Mouse (Mus musculus) midbrain, embryonic 11.5 days (tissue): Measurements from ENCODE around the gene Cyp2j5. TPM values are rescaled to one million over a fixed set of nuclear protein-coding genes. Genes with fewer than 3 reads are reported as not detected.
"Not testable (repeated sequence)": the region's sequence is repeated elsewhere in the genome, so short reads cannot be mapped to it uniquely, and the experiment has no call there.

Experiments
- ATAC-seq: fragments of 200-750 bp; cut with Nextera tagmentation; 2 replicates; pipeline ENCODE4 v1.8.0; 2017; ENCODE audit warnings: moderate TSS enrichment, moderate library complexity; ENCODE audit not compliant: low FRiP score
- DNase-seq: peaks from one replicate; pipeline ENCODE4 v3.0.0; 2015; ENCODE audit warnings: low spot score; ENCODE audit errors: missing footprints
- H3K27ac ChIP-seq: fragments of 300-500 bp; sonication (generic); 2 replicates; pipeline ENCODE4 v1.5.1; 2014; ENCODE audit warnings: low read depth, low read length
- H3K27me3 ChIP-seq: fragments of 300-500 bp; sonication (generic); 2 replicates; pipeline ENCODE4 v1.6.1; 2014; ENCODE audit warnings: mild to moderate bottlenecking, low read length, moderate library complexity, mixed read lengths; ENCODE audit not compliant: control insufficient read depth, insufficient read depth
- H3K36me3 ChIP-seq: fragments of 300-500 bp; sonication (generic); 2 replicates; pipeline ENCODE4 v1.6.1; 2014; ENCODE audit warnings: mild to moderate bottlenecking, low read length, moderate library complexity, mixed read lengths; ENCODE audit not compliant: control insufficient read depth, insufficient read depth
- H3K4me1 ChIP-seq: fragments of 300-500 bp; sonication (generic); 2 replicates; pipeline ENCODE4 v1.6.1; 2014; ENCODE audit warnings: low read length; ENCODE audit not compliant: control insufficient read depth, insufficient read depth
- H3K4me2 ChIP-seq: fragments of 300-500 bp; sonication (generic); 2 replicates; pipeline ENCODE4 v1.6.1; 2014; ENCODE audit warnings: mild to moderate bottlenecking, moderate library complexity
- H3K4me3 ChIP-seq: fragments of 300-500 bp; sonication (generic); 2 replicates; pipeline ENCODE4 v1.5.1; 2014; ENCODE audit warnings: low read depth, low read length
- H3K9ac ChIP-seq: fragments of 300-500 bp; sonication (generic); 2 replicates; pipeline ENCODE4 v1.6.1; 2014; ENCODE audit warnings: low read length
- H3K9me3 ChIP-seq: fragments of 300-500 bp; sonication (generic); 2 replicates; pipeline ENCODE4 v1.6.1; 2016; ENCODE audit warnings: low read length; ENCODE audit not compliant: control insufficient read depth
- WGBS: fragments of 180-500 bp; shearing (Covaris S2); extraction: QIAGEN DNeasy Blood & Tissue Kit; methylation state at CpG from one replicate; pipeline ENCODE4 v1.1.7; 2014; 5-methylcytosine and 5-hydroxymethylcytosine counted together
- polyA plus RNA-seq: library from polyadenylated mRNA; unstranded; fragments of >200 nt; fragmentation: Nextera tagmentation; extraction: Ambion mirVana; gene quantifications from 2 replicates; pipeline ENCODE4 v1.2.1, GENCODE M21; 2014

The Cyp2j5 gene
- polyA plus RNA-seq, 1 experiment from 2014 or later, result not detected

GRCm38 (mm10) chr4:96664668-96665454 lies 907 bp upstream of the Cyp2j5 start:
- no peak overlapping the region for H3K4me3 ChIP-seq
- no peak overlapping the region for H3K4me2 ChIP-seq
- no peaks in the 10 kb centered on the region for H3K9me3 ChIP-seq
- H3K36me3 ChIP-seq, result no peaks in the 10 kb centered on the region
- no peak overlapping the region for H3K27ac ChIP-seq
- H3K27me3 ChIP-seq, result no peaks in the 10 kb centered on the region
- WGBS, result 95% methylated on average over 1 of the region's 1 CpGs
- ATAC-seq (no peak), DNase-seq (no peak)
- H3K9ac ChIP-seq, result no peak overlapping the region
- H3K4me1 ChIP-seq, result no peaks in the 10 kb centered on the region

- Histone ChIP-seq H3K4me2 (no peak overlapping the region), H3K36me3 (no peaks in the 10 kb centered on the region), H3K4me3 (no peak overlapping the region), H3K9me3 (no peaks in the 10 kb centered on the region), H3K9ac (no peak overlapping the region), H3K27ac (no peak overlapping the region), H3K4me1 (no peaks in the 10 kb centered on the region), H3K27me3 (no peaks in the 10 kb centered on the region)
- DNase-seq, result no peak
- no peak for ATAC-seq
- WGBS, result 83% methylated on average over 1 of the region's 1 CpGs
Observed at GRCm38 (mm10) chr4:96635455-96635854, 28.5 kb downstream of the Cyp2j5 start.

- Histone ChIP-seq H3K9ac (no peak overlapping the region), H3K36me3 (no peaks in the 10 kb centered on the region), H3K4me2 (no peak overlapping the region), H3K4me1 (no peaks in the 10 kb centered on the region), H3K4me3 (no peak overlapping the region), H3K9me3 (no peaks in the 10 kb centered on the region; the same call in 1 of the 2 replicates), H3K27ac (no peak overlapping the region), H3K27me3 (no peaks in the 10 kb centered on the region)
- WGBS, result 91% methylated on average over 1 of the region's 1 CpGs
- DNase-seq (no peak), ATAC-seq (no peak)
Observed at GRCm38 (mm10) chr4:96622474-96622873, 41.5 kb downstream of the Cyp2j5 start.

- peak overlapping the region; percentile 55; the same call in 1 of the 2 replicates for H3K9ac ChIP-seq
- WGBS, result 21% methylated on average over 4 of the region's 4 CpGs
Observed at GRCm38 (mm10) chr4:96591791-96592150, 72.2 kb downstream of the Cyp2j5 start.

GRCm38 (mm10) chr4:96590911-96591790 lies 72.8 kb downstream of the Cyp2j5 start, which contains the start of gene Cyp2j9:
Gene Cyp2j9, minus strand, starts transcription at chr4:96591578.
- 5% methylated on average over 18 of the region's 18 CpGs for WGBS

More at GRCm38 (mm10) chr4:96591791-96592150, 72.2 kb downstream of the Cyp2j5 start:
- Histone ChIP-seq H3K27ac (no peak overlapping the region), H3K4me2 (peak overlapping the region; percentile 50), H3K36me3 (no peaks in the 10 kb centered on the region), H3K4me3 (no peak overlapping the region; the same call in 1 of the 2 replicates), H3K9me3 (no peaks in the 10 kb centered on the region), H3K27me3 (no peaks in the 10 kb centered on the region), H3K4me1 (peaks cover 4% of the 10 kb centered on the region; the same call in 1 of the 2 replicates)
- DNase-seq, result no peak
- ATAC-seq, result peak; percentile 71

GRCm38 (mm10) chr4:96581425-96582088 lies 82.4 kb downstream of the Cyp2j5 start:
- H3K9ac ChIP-seq, result no peak overlapping the region
- 76% methylated on average over 1 of the region's 1 CpGs for WGBS
- ATAC-seq (peak; percentile 65), DNase-seq (no peak)
- no peaks in the 10 kb centered on the region for H3K36me3 ChIP-seq
- no peaks in the 10 kb centered on the region for H3K4me1 ChIP-seq
- no peak overlapping the region for H3K4me2 ChIP-seq
- no peaks in the 10 kb centered on the region for H3K9me3 ChIP-seq
- H3K27ac ChIP-seq, result no peak overlapping the region
- no peaks in the 10 kb centered on the region for H3K27me3 ChIP-seq
- no peak overlapping the region for H3K4me3 ChIP-seq

More at GRCm38 (mm10) chr4:96590911-96591790, 72.8 kb downstream of the Cyp2j5 start, which contains the start of gene Cyp2j9:
- Histone ChIP-seq H3K4me1 (peaks cover 4% of the 10 kb centered on the region; the same call in 1 of the 2 replicates), H3K27me3 (no peaks in the 10 kb centered on the region), H3K9me3 (no peaks in the 10 kb centered on the region), H3K36me3 (no peaks in the 10 kb centered on the region), H3K9ac (peak within 1 kb of the TSS; percentile 55), H3K27ac (no peak within 1 kb of the TSS), H3K4me3 (peak within 1 kb of the TSS; percentile 26), H3K4me2 (peak within 1 kb of the TSS; percentile 50)
- ATAC-seq (peak; percentile 90), DNase-seq (peak; percentile 91)

GRCm38 (mm10) chr4:96580351-96580750 lies 83.6 kb downstream of the Cyp2j5 start:
- not testable (repeated sequence) for H3K4me2 ChIP-seq, H3K4me1 ChIP-seq, H3K4me3 ChIP-seq, H3K9me3 ChIP-seq, DNase-seq, H3K36me3 ChIP-seq, H3K27me3 ChIP-seq, H3K9ac ChIP-seq, H3K27ac ChIP-seq, ATAC-seq
- WGBS, result 58% methylated on average over 6 of the region's 6 CpGs
